Mouse (Mus musculus): Measurements from ENCODE around the gene Cend1. TPM values are rescaled to one million over a fixed set of nuclear protein-coding genes. Genes with fewer than 3 reads are reported as not detected.
"Not testable (repeated sequence)": the region's sequence is repeated elsewhere in the genome, so short reads cannot be mapped to it uniquely, and the experiment has no call there.

Cend1 gene
- polyA plus RNA-seq, 1 experiment, result not detected

DNA sequence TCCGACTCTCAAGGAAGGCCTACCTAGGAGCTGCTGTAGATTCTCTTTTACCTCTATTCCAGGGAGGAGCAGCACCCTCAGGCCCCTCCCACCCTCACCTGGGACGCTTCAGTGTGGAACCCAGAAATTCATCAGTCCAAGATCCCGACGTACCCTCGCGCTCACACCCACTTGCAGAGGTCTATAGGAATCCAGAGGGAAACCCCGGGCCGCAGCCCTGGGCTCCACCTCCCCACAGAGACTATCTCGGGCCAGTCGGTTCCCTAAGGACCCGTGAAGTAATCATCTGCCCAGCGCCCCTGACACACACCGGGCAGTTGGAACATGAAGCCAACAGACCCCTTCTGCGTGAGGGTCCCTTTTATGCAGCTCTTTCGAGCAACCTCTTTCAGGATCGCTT is 16.0 kb downstream of the Cend1 start:
- Histone ChIP-seq H3K4me3 (replicated peaks) (peak overlapping the region; percentile 81), H3K9me3 (ENCODE audit: control insufficient read depth, low read length) (no peaks in the 10 kb centered on the region), H3K4me1 (ENCODE audit: control insufficient read depth) (peaks cover 46% of the 10 kb centered on the region), H3K36me3 (ENCODE audit: control insufficient read depth) (peaks cover 34% of the 10 kb centered on the region), H3K27me3 (ENCODE audit: control insufficient read depth) (no peaks in the 10 kb centered on the region; the same call in 1 of the 2 replicates)
- TF ChIP-seq GATA1 (IDR thresholded peaks at IDR 0.05; ENCODE audit: low read length) (no peak), TAL1 (IDR thresholded peaks at IDR 0.05; ENCODE audit: low read length) (no peak)

GRCm38 (mm10) chr7:141411667-141412066 is 17.6 kb downstream of the Cend1 start:
- H3K4me3 ChIP-seq (replicated peaks), result no peak overlapping the region
- H3K9me3 ChIP-seq (ENCODE audit: control insufficient read depth, low read length), result peaks cover 7% of the 10 kb centered on the region
- peaks cover 46% of the 10 kb centered on the region for H3K4me1 ChIP-seq (ENCODE audit: control insufficient read depth)
- H3K27me3 ChIP-seq (ENCODE audit: control insufficient read depth), result no peaks in the 10 kb centered on the region
- H3K36me3 ChIP-seq (ENCODE audit: control insufficient read depth), result peaks cover 43% of the 10 kb centered on the region
- no peak for TF ChIP-seq TAL1 (IDR thresholded peaks at IDR 0.05; ENCODE audit: low read length)
- TF ChIP-seq GATA1 (IDR thresholded peaks at IDR 0.05; ENCODE audit: low read length), result no peak

- H3K27me3 ChIP-seq (ENCODE audit: control insufficient read depth), result no peaks in the 10 kb centered on the region
- H3K36me3 ChIP-seq (ENCODE audit: control insufficient read depth), result peaks cover 50% of the 10 kb centered on the region
- H3K9me3 ChIP-seq (ENCODE audit: control insufficient read depth, low read length), result peaks cover 7% of the 10 kb centered on the region
- TF ChIP-seq GATA1 (IDR thresholded peaks at IDR 0.05; ENCODE audit: low read length) (no peak), TAL1 (IDR thresholded peaks at IDR 0.05; ENCODE audit: low read length) (no peak)
- H3K4me1 ChIP-seq (ENCODE audit: control insufficient read depth), result peaks cover 40% of the 10 kb centered on the region
- no peak overlapping the region for H3K4me3 ChIP-seq (replicated peaks)
Measured at GRCm38 (mm10) chr7:141410631-141411030, 18.7 kb downstream of the Cend1 start.

DNA sequence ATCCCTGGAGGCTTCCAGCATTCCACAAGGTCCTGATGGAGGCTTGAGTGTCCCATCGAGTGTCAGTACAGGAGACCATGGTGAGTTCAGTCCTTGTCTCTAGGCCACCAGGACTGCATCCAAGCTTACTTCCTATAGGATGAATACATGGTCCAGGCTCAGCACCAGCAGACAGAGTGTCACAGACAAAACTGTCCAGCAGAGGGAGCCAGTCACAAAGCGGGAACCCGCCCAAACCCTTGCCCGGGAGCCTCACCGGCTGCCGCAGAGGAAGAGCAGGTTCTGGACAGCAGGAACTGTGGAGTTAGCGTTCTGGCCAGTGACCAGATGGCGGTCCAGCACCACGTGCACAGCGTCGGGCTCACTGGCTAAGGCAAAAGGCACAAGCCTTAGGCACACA is 20.5 kb downstream of the Cend1 start:
- H3K9me3 ChIP-seq (ENCODE audit: control insufficient read depth, low read length), result peaks cover 7% of the 10 kb centered on the region
- H3K36me3 ChIP-seq (ENCODE audit: control insufficient read depth), result peaks cover 66% of the 10 kb centered on the region
- H3K4me3 ChIP-seq (replicated peaks), result no peak overlapping the region
- no peak for TF ChIP-seq GATA1 (IDR thresholded peaks at IDR 0.05; ENCODE audit: low read length)
- no peak for TF ChIP-seq TAL1 (IDR thresholded peaks at IDR 0.05; ENCODE audit: low read length)
- H3K4me1 ChIP-seq (ENCODE audit: control insufficient read depth), result peaks cover 30% of the 10 kb centered on the region
- H3K27me3 ChIP-seq (ENCODE audit: control insufficient read depth), result no peaks in the 10 kb centered on the region

DNA sequence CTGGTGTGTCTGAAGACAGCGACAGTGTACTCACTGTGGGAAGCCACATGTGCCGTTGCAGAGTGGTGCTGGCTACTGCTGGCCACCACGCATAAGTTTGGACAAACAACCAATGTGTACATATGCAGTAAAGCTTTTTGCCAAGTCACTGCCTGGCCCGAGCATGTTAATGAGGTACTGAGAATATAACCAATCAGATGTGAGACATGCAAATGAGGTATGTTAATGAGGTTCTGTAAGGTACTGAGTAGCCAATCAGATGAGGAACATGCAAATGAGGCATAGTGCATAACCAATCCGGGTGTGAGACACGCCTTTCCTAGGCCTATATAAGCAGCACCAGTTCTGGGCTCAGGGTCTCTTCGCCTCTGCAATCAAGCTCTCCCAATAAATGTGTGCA is 21.6 kb downstream of the Cend1 start:
- H3K4me3 ChIP-seq (replicated peaks); H3K9me3 ChIP-seq (ENCODE audit: control insufficient read depth, low read length); H3K27me3 ChIP-seq (ENCODE audit: control insufficient read depth): not testable (repeated sequence)
- Histone ChIP-seq H3K36me3 (ENCODE audit: control insufficient read depth) (peaks cover 78% of the 10 kb centered on the region), H3K4me1 (ENCODE audit: control insufficient read depth) (peaks cover 18% of the 10 kb centered on the region)

DNA sequence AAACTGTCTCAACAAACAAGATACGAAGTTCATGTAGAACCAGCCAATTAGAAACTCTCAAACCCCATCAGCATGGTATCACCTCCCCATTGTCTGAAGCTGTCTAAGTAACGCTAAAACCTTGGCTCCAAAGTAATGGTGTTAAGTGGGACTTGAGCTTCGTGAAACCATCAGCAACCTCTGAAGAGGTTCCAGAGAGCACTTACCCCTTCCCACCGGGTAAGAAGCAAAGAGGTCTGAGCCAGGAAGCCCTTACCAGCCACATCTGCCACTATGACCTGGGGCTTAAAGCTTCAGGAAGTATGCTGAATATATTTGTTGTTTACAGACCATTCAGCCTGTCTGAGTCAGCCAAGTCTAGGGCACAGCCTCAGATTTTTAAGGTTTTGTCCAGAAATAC is 23.8 kb downstream of the Cend1 start:
- Histone ChIP-seq H3K4me1 (ENCODE audit: control insufficient read depth) (peaks cover 12% of the 10 kb centered on the region), H3K27me3 (ENCODE audit: control insufficient read depth) (no peaks in the 10 kb centered on the region; the same call in 1 of the 2 replicates), H3K4me3 (replicated peaks) (no peak overlapping the region), H3K36me3 (ENCODE audit: control insufficient read depth) (peaks cover 87% of the 10 kb centered on the region), H3K9me3 (ENCODE audit: control insufficient read depth, low read length) (peaks cover 7% of the 10 kb centered on the region)
- no peak for TF ChIP-seq GATA1 (IDR thresholded peaks at IDR 0.05; ENCODE audit: low read length)
- TF ChIP-seq TAL1 (IDR thresholded peaks at IDR 0.05; ENCODE audit: low read length), result no peak

GRCm38 (mm10) chr7:141403305-141403704 is 26.0 kb downstream of the Cend1 start:
- peaks cover 7% of the 10 kb centered on the region for H3K9me3 ChIP-seq (ENCODE audit: control insufficient read depth, low read length)
- peaks cover 88% of the 10 kb centered on the region for H3K36me3 ChIP-seq (ENCODE audit: control insufficient read depth)
- H3K4me3 ChIP-seq (replicated peaks), result no peak overlapping the region
- no peaks in the 10 kb centered on the region; the same call in 1 of the 2 replicates for H3K27me3 ChIP-seq (ENCODE audit: control insufficient read depth)
- peaks cover 2% of the 10 kb centered on the region for H3K4me1 ChIP-seq (ENCODE audit: control insufficient read depth)
- TF ChIP-seq TAL1 (IDR thresholded peaks at IDR 0.05; ENCODE audit: low read length) (no peak), GATA1 (IDR thresholded peaks at IDR 0.05; ENCODE audit: low read length) (no peak)

DNA sequence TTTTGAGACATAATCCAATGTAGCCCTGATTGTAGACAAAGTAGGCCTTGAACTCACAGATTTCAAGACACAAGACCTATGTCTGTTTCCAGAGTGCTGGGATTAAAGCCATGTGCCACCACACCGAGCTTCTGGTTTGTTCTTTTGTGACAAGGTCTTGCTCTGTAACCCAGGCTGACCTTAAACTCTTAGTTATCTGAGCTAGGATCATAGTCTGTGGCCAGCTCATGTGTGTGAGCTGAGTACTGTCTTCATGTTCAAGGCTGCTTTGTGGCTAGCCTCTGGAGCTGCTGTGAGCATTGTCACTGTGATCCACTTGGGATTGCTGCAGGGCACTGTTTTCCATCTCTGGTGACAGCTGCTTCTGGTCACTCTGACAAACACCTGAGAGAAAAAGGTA is 33.9 kb downstream of the Cend1 start:
- Histone ChIP-seq H3K27me3 (ENCODE audit: control insufficient read depth) (no peaks in the 10 kb centered on the region), H3K9me3 (ENCODE audit: control insufficient read depth, low read length) (no peaks in the 10 kb centered on the region), H3K4me3 (replicated peaks) (peak overlapping the region; percentile 47), H3K4me1 (ENCODE audit: control insufficient read depth) (peaks cover 56% of the 10 kb centered on the region), H3K36me3 (ENCODE audit: control insufficient read depth) (peaks cover 66% of the 10 kb centered on the region)
- TF ChIP-seq GATA1 (IDR thresholded peaks at IDR 0.05; ENCODE audit: low read length), result no peak
- no peak for TF ChIP-seq TAL1 (IDR thresholded peaks at IDR 0.05; ENCODE audit: low read length)

- Histone ChIP-seq H3K27me3 (ENCODE audit: control insufficient read depth) (no peaks in the 10 kb centered on the region), H3K4me1 (ENCODE audit: control insufficient read depth) (peaks cover 60% of the 10 kb centered on the region), H3K36me3 (ENCODE audit: control insufficient read depth) (peaks cover 60% of the 10 kb centered on the region), H3K4me3 (replicated peaks) (peak overlapping the region; percentile 47), H3K9me3 (ENCODE audit: control insufficient read depth, low read length) (no peaks in the 10 kb centered on the region)
- TF ChIP-seq TAL1 (IDR thresholded peaks at IDR 0.05; ENCODE audit: low read length) (no peak), GATA1 (IDR thresholded peaks at IDR 0.05; ENCODE audit: low read length) (no peak)
Measured at GRCm38 (mm10) chr7:141394771-141395170, 34.5 kb downstream of the Cend1 start.

DNA sequence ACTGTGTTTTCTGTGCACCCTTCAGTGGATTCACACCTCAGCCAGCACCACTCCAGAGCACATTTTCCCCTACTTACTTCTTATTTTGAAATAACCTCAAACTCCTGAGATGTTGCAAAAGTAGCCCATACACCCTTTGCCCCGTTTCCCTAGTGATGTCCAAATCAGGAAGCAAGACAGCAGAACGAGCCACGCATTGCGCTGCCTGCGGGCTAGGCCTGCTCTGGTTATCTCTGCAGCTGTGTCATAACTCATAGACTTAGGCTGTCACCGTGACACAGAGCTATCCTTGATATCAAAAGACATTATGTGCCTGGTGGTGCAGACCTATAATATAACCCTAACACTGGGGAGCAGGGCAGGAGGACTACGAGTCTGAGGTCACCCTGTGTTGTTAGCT is 35.1 kb downstream of the Cend1 start:
- peaks cover 54% of the 10 kb centered on the region for H3K36me3 ChIP-seq (ENCODE audit: control insufficient read depth)
- H3K9me3 ChIP-seq (ENCODE audit: control insufficient read depth, low read length), result no peaks in the 10 kb centered on the region
- H3K4me1 ChIP-seq (ENCODE audit: control insufficient read depth), result peaks cover 66% of the 10 kb centered on the region
- TF ChIP-seq TAL1 (IDR thresholded peaks at IDR 0.05; ENCODE audit: low read length), result peak; percentile 34; the same call in 1 of the 3 replicates
- TF ChIP-seq GATA1 (IDR thresholded peaks at IDR 0.05; ENCODE audit: low read length), result peak; percentile 83
- H3K27me3 ChIP-seq (ENCODE audit: control insufficient read depth), result no peaks in the 10 kb centered on the region
- peak overlapping the region; percentile 70 for H3K4me3 ChIP-seq (replicated peaks)
